Mouse (Mus musculus) hindbrain, embryonic 11.5 days (tissue): ENCODE measurements around the gene Fbxw4. TPM values are rescaled to one million over a fixed set of nuclear protein-coding genes. Genes with fewer than 3 reads are reported as not detected.

ENCODE experiments used
- ATAC-seq: fragments of 200-750 bp; cut with Nextera tagmentation; 2 replicates; pipeline ENCODE4 v1.8.0; 2017; ENCODE audit warnings: mild to moderate bottlenecking, moderate TSS enrichment, moderate library complexity; ENCODE audit not compliant: low FRiP score
- DNase-seq: peaks from one replicate; pipeline ENCODE4 v3.0.0-alpha.2; 2015; ENCODE audit warnings: low spot score
- H3K27ac ChIP-seq: fragments of 300-500 bp; sonication (generic); 2 replicates; pipeline ENCODE4 v1.5.1; 2014; ENCODE audit warnings: mild to moderate bottlenecking, low read depth, low read length
- H3K27me3 ChIP-seq: fragments of 300-500 bp; sonication (generic); 2 replicates; pipeline ENCODE4 v1.6.1; 2014; ENCODE audit warnings: mild to moderate bottlenecking, low read length, moderate library complexity, mixed read lengths; ENCODE audit not compliant: control insufficient read depth, insufficient read depth
- H3K36me3 ChIP-seq: fragments of 300-500 bp; sonication (generic); 2 replicates; pipeline ENCODE4 v1.6.1; 2014; ENCODE audit warnings: mild to moderate bottlenecking, low read length, moderate library complexity, mixed read lengths; ENCODE audit not compliant: control insufficient read depth, insufficient read depth
- H3K4me1 ChIP-seq: fragments of 300-500 bp; sonication (generic); replicated peaks from 2 replicates; pipeline ENCODE4 v1.6.1; 2014; ENCODE audit warnings: low read length, mixed read lengths; ENCODE audit not compliant: control insufficient read depth, insufficient read depth
- H3K4me2 ChIP-seq: fragments of 300-500 bp; sonication (generic); replicated peaks from 2 replicates; pipeline ENCODE4 v1.6.1; 2014; ENCODE audit warnings: mild to moderate bottlenecking, low read depth, low read length
- H3K4me3 ChIP-seq: fragments of 300-500 bp; sonication (generic); 2 replicates; pipeline ENCODE4 v1.5.1; 2014; ENCODE audit warnings: low read depth, low read length
- H3K9ac ChIP-seq: fragments of 300-500 bp; sonication (generic); 2 replicates; pipeline ENCODE4 v1.6.1; 2014; ENCODE audit warnings: low read depth, low read length
- H3K9me3 ChIP-seq: fragments of 300-500 bp; sonication (generic); 2 replicates; pipeline ENCODE4 v1.6.1; 2016; ENCODE audit warnings: low read length; ENCODE audit not compliant: control insufficient read depth
- WGBS: fragments of 180-500 bp; shearing (Covaris S2); extraction: QIAGEN DNeasy Blood & Tissue Kit; methylation state at CpG from one replicate; pipeline ENCODE4 v1.1.7; 2014; 5-methylcytosine and 5-hydroxymethylcytosine counted together
- polyA plus RNA-seq: library from polyadenylated mRNA; unstranded; fragments of >200 nt; fragmentation: Nextera tagmentation; extraction: Ambion mirVana; gene quantifications from 2 replicates; pipeline ENCODE4 v1.2.1, GENCODE M21; 2014

Fbxw4 gene
- polyA plus RNA-seq, 1 experiment from 2014 or later = 3.5 TPM

DNA sequence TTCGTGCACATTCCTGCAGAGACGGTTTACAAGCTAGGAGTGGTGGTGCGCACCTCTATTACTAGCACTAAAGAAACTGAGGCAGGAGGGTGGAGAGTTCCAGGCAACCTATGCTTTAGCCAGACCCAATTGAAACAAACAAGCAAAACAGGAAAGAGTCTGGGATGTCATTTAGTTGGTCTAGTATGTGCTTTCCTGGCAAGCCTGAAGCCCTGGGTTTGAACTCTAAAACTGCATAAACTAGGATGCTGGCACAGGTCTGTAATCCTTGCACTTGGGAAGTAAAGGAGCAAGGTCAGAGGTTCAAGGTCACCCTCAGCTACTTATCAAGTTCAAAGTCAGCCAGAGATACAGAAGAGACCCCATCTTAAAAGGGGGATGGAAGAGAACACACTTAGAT is 118.1 kb downstream of the Fbxw4 start:
- Histone ChIP-seq H3K27ac (peak overlapping the region; percentile 67), H3K27me3 (peaks cover 50% of the 10 kb centered on the region), H3K9ac (peak overlapping the region; percentile 42), H3K9me3 (no peaks in the 10 kb centered on the region), H3K4me3 (peak overlapping the region; percentile 35; the same call in 1 of the 2 replicates), H3K36me3 (no peaks in the 10 kb centered on the region), H3K4me2 (peak overlapping the region; percentile 67), H3K4me1 (peaks cover 14% of the 10 kb centered on the region)
- DNase-seq (peak; percentile 30), ATAC-seq (no peak)
- WGBS = 13% methylated on average over 3 of the region's 3 CpGs

DNA sequence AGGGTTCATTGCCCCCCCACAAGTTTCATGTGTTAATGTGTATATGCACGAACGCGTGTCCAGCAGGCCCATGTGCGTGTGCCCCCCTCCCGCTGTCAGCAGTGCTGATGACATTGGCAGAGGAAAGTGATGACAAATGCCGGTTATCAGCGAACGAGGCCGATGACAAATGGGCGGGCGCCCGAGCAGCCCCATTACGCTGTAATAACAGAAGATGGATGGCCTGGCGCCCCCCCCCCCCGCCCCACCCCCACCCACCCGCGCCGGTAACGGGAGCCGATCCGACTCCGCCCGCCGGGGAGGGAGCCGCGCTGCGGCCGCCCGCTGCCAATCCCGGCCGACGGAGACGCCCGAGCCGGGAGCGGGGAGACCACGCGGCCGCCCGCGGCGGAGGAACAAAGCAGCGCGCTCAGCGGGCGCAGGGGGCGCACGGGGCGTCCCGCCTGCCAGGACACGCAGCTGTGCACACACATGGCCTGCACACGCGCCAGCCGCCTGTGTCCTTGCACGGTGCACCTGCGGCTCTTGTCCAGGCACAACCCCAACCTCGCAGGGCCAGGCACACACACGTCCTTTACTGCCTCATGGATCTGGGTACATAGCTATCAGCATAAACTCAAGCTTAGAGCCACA is 118.6 kb downstream of the Fbxw4 start:
- H3K9me3 ChIP-seq = no peaks in the 10 kb centered on the region
- WGBS = under 1% methylated on average over 29 of the region's 58 CpGs
- peaks cover 14% of the 10 kb centered on the region for H3K4me1 ChIP-seq
- H3K36me3 ChIP-seq = no peaks in the 10 kb centered on the region
- peaks cover 50% of the 10 kb centered on the region for H3K27me3 ChIP-seq
- DNase-seq = peak; percentile 81
- peak overlapping the region; percentile 67 for H3K27ac ChIP-seq
- peak overlapping the region; percentile 67 for H3K4me2 ChIP-seq
- peak overlapping the region; percentile 35 for H3K4me3 ChIP-seq
- H3K9ac ChIP-seq = peak overlapping the region; percentile 42
- ATAC-seq = peak; percentile 57

DNA sequence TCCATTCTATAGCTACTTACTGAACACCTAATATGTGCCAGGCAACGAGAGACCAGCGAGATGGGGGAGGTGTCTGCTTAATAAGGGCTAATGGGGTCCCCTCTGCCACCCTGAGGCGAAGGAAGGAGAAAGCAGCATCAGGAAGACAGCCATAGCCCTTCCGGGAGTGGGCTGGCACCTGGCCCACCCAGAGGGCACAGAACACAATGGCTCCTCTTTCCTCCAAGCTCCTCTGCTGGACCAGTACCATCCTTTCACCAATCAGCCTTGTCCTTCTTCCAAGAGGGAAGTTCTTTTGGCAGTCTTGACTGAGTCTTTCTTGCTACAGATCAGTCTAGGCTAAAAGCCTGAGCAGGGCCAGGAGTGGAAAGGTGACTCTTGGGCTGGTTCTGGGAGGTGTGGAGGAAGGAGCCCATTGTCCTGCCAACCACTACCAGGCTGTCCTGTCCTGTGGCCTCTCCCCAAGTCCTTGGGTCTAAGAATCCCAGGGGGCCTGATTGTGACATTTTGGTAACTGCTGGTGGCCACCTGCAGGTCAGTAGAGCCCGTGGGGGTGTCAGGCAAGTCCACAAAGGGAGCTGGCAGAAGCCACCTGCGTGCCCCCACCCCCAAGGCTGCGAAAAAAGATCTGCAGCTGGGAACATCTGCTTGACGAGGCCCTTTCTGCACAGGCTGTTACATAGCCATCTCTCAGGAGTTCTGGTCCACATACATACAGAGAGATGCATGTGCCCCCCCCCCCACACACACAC is 119.3 kb downstream of the Fbxw4 start:
- H3K4me3 ChIP-seq = peak overlapping the region; percentile 35
- peak overlapping the region; percentile 67 for H3K4me2 ChIP-seq
- H3K27me3 ChIP-seq = peaks cover 46% of the 10 kb centered on the region
- H3K4me1 ChIP-seq = peaks cover 14% of the 10 kb centered on the region
- WGBS = 26% methylated on average over 8 of the region's 8 CpGs
- ATAC-seq (no peak), DNase-seq (no peak)
- peak overlapping the region; percentile 42 for H3K9ac ChIP-seq
- no peaks in the 10 kb centered on the region for H3K36me3 ChIP-seq
- H3K27ac ChIP-seq = peak overlapping the region; percentile 19; the same call in 1 of the 2 replicates
- H3K9me3 ChIP-seq = no peaks in the 10 kb centered on the region

DNA sequence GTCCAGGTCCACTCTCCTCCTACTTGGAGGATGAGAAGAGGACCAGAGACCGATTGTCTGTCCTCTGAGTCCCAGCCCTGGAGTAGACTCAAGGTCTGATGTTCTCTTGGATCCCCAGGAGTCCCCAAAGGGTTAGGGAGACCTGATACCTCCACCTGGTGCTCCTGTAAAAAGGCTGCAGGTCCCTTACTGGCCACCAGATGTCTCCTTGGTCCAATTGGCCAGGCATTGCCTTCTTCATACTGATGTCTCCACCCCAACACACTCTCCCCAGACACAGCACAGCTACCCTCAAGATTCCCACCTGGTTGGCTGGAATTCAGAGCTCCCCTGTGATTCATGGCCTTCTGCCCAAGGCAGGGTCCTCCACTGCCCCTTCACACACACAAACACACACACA is 122.6 kb downstream of the Fbxw4 start:
- no peak for ATAC-seq
- DNase-seq = peak; percentile 47
- 45% methylated on average over 1 of the region's 1 CpGs for WGBS
- H3K9me3 ChIP-seq = no peaks in the 10 kb centered on the region
- H3K4me1 ChIP-seq = peaks cover 4% of the 10 kb centered on the region
- no peak overlapping the region for H3K4me2 ChIP-seq
- peaks cover 26% of the 10 kb centered on the region for H3K27me3 ChIP-seq
- no peak overlapping the region for H3K27ac ChIP-seq
- no peak overlapping the region for H3K4me3 ChIP-seq
- no peak overlapping the region for H3K9ac ChIP-seq
- H3K36me3 ChIP-seq = no peaks in the 10 kb centered on the region

DNA sequence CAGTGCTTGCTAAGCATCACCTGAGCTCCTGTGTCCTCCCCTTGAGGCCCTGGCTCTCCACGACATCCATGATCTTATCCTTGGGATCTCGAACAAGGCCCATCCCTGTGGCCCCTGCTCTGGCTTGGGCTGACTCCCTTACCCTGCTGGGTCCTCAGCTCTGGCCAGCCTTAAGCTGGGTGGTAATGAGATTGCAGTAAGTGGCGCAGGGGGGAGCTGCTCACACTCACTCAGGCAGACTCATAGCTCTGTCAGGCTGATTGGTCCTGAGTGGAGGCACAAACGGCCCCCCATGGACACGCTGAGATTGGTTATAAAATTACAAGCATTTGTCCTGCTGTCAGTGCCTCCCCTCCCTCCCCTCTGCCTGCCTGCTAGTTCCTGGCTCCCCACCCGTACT is 124.2 kb downstream of the Fbxw4 start:
- H3K27me3 ChIP-seq = peaks cover 14% of the 10 kb centered on the region
- H3K9me3 ChIP-seq = no peaks in the 10 kb centered on the region
- WGBS = 63% methylated on average over 6 of the region's 6 CpGs
- no peak overlapping the region for H3K4me3 ChIP-seq
- no peak for DNase-seq
- H3K9ac ChIP-seq = no peak overlapping the region
- peaks cover 1% of the 10 kb centered on the region for H3K4me1 ChIP-seq
- no peak overlapping the region for H3K27ac ChIP-seq
- no peak overlapping the region for H3K4me2 ChIP-seq
- no peaks in the 10 kb centered on the region for H3K36me3 ChIP-seq
- ATAC-seq = 0 out of 2 replicates have a peak, but pooled peaks have one; percentile 26

DNA sequence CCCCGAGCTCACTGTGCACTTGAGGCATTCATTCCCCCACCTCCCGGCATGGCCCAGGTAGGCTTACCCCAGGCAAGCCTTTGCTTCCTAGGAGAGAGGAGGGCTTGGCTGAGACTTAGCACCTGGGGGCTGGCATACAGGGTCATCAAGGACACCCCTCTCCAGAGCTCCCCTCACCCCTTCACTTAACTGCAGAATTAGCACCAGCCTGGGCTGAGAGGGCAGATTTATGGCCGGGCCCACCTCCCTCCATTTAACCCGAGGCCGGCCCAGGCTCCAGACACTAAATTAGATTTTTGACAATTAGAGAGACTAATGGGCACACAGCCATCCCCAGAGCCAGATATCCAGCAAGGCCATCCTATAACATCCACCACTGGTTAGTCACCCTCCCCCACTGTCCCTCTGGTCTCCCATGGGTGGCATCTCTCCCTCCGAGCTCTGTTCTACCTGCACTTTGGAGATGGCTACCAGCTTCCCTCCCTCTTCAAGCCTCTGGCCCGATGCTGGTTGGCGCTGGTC is 124.8 kb downstream of the Fbxw4 start:
- Histone ChIP-seq H3K4me3 (no peak overlapping the region), H3K9me3 (no peaks in the 10 kb centered on the region), H3K27me3 (peaks cover 8% of the 10 kb centered on the region), H3K4me2 (no peak overlapping the region), H3K27ac (no peak overlapping the region), H3K4me1 (no peaks in the 10 kb centered on the region), H3K36me3 (no peaks in the 10 kb centered on the region), H3K9ac (no peak overlapping the region)
- DNase-seq (no peak), ATAC-seq (no peak)
- 82% methylated on average over 8 of the region's 8 CpGs for WGBS

DNA sequence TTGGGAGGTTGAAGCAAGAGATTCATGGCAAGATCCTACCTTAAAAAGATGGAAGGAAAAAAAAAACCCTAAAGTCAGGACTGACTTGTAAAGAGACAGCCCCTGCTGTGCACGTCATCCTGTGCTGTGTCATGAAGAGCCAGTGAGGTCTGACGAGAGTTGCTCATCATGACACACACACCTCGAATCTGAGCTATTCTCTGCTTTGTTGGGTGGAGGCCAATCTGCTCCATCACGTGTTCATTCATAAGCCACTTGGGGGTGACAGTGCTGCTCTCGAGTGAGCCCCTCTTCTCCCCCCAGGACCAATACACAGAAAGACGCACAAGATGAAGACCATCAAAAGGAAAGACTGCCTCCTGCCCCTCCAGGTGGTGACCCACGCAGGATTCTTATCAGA is 126.5 kb downstream of the Fbxw4 start:
- H3K9me3 ChIP-seq = no peaks in the 10 kb centered on the region
- 65% methylated on average over 7 of the region's 7 CpGs for WGBS
- H3K27ac ChIP-seq = no peak overlapping the region
- DNase-seq (no peak), ATAC-seq (no peak)
- no peaks in the 10 kb centered on the region for H3K36me3 ChIP-seq
- H3K27me3 ChIP-seq = peaks cover under 1% of the 10 kb centered on the region; the same call in 1 of the 2 replicates
- no peak overlapping the region for H3K4me2 ChIP-seq
- no peak overlapping the region for H3K4me3 ChIP-seq
- no peaks in the 10 kb centered on the region for H3K4me1 ChIP-seq
- no peak overlapping the region for H3K9ac ChIP-seq

DNA sequence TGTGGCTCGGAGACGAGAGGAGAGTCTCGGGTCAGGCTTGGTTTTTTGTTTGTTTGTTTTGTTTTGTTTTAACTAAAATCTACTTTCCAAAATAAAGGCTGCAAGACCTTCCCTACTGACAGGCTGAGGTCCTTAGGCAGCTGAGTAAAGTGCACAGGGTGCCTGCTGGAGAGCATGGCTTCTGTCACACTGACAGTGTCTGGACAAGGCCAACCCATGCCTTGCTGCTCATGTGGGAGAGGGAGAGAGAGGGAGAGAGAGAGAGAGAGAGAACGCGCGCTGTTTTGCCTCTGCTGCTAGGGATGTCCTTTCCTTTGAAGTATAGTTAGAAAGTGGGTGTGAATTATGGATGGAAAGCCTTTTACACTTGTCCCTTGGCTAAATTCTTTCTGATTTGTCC is 128.6 kb downstream of the Fbxw4 start:
- ATAC-seq (no peak), DNase-seq (no peak)
- no peak overlapping the region for H3K4me2 ChIP-seq
- H3K9me3 ChIP-seq = no peaks in the 10 kb centered on the region
- no peaks in the 10 kb centered on the region for H3K4me1 ChIP-seq
- no peaks in the 10 kb centered on the region for H3K36me3 ChIP-seq
- H3K9ac ChIP-seq = no peak overlapping the region
- WGBS = 66% methylated on average over 6 of the region's 6 CpGs
- H3K27me3 ChIP-seq = no peaks in the 10 kb centered on the region
- no peak overlapping the region for H3K27ac ChIP-seq
- H3K4me3 ChIP-seq = no peak overlapping the region
